Mouse (Mus musculus): ENCODE data around the gene Pth1r.

- TF ChIP-seq CTCF (IDR thresholded peaks at IDR 0.05; ENCODE audit: low read depth, low read length) (no peak), POLR2A (IDR thresholded peaks at IDR 0.05; ENCODE audit: borderline replicate concordance, low read depth, low read length) (no peak)
These were observed 70.4 kb downstream of the Pth1r start for GRCm38 (mm10) chr9:110676492-110676911.
